Mouse (Mus musculus) adrenal gland, postnatal 4 days (tissue): ENCODE measurements around the gene Sh3pxd2a. TPM values are rescaled to one million over a fixed set of nuclear protein-coding genes. Genes with fewer than 3 reads are reported as not detected.

Source experiments
- DNase-seq, 2 experiments: peaks; one replicate each; pipeline ENCODE4 v3.0.0; 2021 to 2022; ENCODE audit warnings: low spot score in 2 of 2, mixed read lengths in 2 of 2
- total RNA-seq, 2 experiments: library from RNA; stranded (reverse); gene quantifications; 2 replicates each; pipeline ENCODE4 v1.2.3; 2021

The Sh3pxd2a gene
- total RNA-seq, 2 experiments from 2014 or later: 81.7 to 88.7 TPM

DNA sequence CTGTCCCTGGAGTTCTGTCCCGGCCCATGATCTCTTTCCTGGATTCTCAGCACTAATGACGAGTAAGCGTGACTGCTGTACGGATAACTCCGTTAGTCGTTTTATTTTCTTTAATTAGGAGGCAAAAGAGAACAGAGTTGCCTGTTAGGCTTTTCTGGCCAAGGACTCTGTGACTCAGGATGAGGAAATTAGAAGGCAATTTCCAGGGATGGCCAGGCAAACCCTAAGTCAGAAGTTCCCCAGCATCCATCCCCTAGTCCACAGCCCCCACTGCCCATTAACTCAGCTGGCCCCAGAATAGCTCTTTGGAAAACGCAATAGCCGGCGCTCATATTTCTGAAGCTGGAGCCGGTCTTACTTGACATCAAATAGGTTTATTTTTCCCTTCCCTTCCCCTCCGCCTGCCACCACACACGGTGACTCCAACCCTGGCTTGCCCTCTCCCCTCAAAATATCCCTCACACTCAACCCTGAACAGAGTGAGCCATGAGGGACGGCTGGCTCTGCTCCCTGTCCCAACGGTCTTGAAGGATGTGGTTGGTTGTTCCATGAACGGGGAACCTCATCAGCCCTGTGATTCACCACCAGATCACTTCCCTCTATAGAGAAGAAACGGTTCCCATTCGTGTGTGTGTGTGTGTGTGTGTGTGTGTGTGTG is 5.6 kb downstream of the Sh3pxd2a start:
- DNase-seq: no peak

DNA sequence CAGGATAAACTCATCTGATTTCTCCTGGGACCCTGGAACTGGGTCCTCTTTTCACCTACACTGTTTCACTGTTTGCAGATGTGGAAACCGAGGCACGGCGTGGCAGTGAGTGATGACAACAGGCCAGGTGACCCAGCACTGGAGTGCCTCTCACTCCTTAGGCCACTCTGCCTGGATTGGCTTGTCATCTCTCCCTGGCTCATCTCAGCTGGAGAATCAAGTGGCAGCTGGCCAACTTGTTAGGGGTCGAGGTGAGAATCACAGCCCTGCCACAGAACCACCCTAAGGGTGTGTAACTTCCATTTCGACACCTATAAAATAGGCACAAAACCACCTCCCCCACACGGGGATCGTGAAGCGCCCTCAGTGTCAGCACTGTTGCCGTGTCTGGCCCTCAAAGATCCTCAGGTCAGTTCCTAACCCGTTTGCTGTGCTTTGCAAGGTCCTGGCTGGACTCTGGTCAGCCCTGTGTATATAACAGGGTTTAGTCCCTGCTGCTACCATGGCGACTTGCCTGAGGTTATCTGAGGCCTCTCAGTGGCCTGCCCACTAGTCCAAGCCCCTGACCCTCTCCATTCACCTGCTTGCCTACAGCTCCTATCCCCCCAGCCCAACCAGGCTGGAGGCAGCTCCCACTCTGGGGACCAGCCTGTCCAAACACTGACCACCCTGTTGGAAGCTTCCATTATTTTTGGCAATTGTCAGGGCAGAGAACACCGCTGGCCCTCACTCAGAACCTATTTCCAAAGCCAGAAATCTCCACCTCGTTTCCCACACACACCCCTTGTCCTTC is 6.3 kb downstream of the Sh3pxd2a start:
- no peak for DNase-seq

DNA sequence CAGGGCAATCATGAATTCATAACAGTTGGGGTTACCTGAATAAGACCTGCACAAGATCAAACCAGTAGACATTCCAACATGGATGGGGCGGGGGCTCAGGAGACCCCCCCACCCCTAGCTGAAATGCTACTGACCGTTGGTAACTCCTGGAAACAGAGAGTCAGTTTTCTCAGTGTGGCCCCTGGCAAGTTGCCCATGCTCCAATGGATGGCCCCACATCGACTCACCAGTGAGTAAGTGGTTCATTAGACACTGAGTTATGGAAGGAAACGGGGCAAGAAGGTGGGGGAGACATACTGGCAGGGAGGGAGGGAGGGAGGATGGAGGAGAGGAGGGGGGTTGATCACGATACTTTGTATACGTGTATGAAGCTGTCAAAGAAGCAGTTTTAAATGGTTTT is 8.2 kb downstream of the Sh3pxd2a start:
- no peak for DNase-seq

DNA sequence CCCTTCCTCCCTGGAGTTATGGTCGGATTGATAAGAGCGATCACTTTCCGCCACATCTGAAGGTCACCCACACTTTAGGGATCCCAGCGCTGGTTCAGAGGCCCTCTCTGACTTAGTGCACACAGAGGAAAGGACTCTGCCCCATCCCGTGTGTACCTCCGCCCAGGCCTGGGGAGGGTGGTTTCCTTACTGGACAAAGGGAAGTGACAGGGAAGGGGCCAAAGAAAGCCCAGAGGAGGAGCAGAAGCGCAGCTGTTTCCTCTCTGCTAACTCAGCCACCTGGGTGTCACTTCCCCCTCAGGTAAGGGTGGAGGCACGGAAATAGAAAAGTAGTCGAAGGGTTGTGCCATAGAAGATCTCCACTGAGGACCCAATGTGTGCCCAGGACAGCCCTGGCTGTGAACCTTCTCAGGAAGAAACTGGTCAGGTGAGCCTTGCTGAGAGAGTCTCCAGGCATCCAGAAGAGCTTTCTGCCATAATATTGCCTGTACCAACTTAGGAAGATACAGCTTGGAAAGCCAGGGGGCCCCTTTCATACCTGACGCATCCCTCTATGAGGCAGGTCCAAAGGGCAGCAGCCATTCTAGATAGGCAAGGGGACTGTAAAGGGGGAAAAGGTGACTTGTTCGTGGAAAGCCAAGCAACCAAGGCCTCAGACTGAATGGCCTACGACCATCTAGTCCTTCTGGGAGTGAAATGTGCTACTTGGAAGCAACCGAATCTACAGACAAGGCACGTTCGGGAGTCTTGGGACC is 9.0 kb downstream of the Sh3pxd2a start:
- no peak for DNase-seq

DNA sequence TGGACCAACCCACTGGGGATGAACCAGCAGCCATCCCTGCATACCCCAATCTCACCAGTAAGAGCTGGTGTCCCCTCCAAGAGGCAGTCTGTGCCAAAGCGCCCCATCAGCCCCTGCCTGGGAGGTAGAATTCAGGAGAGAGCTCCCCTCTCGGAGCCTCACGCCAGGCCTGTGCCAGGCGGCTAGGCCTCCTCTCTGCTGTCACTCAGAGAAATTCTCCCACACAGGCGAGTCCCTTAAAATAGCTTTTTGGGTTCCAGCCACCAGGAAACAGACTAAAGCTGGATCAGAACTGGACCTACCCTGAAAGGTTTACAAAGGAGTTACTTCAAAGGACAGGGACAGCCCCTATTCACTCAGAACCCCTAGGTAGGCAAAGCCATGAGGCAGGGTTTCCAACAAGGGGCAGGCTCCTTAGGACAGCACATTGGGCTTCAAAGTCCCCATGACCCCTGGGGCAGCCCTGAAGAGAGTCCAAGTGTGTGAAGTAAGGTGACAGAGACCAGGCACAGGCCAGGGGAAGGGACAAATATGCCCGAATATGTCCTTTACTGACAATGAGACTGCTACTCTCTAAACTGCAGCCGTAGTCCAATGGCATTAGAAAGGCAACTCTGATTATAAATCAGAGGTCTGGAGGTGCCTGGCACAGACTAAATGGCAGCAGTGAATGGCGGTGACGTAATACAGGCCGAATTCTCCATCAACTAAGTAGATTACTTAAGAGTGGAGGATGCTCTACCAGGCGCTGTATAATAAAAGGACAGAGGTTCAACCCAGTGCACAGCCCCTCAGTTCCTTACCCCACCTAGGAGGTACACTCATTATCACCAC is 9.8 kb downstream of the Sh3pxd2a start:
- no peak for DNase-seq

DNA sequence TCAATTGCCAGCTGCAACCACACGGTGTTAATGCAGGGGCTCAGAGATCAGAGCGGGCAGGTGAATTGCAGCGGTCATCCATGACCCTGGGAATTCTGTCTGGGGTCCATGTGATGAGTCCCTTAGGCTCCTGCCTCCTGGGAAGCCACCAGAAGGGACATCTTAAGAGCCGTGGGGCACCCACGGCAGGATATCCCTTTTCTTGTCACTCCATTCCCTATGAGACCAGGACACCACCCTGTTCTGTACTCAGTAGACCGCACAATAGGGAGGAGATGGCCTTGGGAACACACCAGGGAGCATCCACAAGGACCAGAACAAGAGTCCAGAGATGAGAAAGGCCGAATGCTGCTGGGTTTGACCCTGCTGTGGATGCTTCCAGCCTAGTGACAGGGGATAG is 10.8 kb downstream of the Sh3pxd2a start:
- DNase-seq: no peak

DNA sequence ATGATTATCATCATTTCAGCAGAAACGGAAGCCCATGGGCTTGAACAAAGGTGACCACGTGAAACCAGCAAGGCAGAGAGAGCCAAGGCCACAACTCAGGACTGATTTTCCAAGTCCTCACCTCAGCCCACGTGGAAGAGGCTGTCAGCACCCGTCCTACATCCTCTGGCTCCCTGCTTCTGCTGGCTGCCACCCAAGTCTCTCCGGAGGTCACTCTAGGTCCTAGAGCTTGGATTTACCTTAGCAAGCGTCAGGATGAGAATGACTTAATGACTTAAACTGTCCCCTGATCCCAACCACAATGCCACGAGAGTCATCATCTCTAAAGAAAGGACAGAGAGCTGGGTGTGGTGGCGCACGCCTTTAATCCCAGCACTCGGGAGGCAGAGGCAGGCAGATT is 11.5 kb downstream of the Sh3pxd2a start:
- no peak for DNase-seq

DNA sequence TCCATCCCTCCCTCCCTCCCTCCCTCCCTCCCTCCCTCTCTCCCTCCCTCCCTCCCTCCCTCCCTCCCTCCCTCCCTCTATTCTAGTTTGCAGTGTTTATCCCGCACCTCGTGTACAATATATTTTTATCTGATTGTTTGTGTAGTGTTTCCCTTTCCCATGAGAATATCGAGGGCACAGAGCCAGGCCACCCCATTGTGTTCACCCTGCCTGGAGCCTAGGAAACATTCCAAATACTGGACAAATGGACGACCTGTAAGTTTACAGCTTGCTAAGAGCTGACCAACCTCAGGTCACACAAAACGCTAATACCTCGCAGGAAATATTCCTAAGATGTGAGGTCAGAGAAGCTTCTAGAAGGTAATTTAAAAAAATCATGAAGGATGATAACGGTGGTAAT is 12.0 kb downstream of the Sh3pxd2a start:
- no peak for DNase-seq

DNA sequence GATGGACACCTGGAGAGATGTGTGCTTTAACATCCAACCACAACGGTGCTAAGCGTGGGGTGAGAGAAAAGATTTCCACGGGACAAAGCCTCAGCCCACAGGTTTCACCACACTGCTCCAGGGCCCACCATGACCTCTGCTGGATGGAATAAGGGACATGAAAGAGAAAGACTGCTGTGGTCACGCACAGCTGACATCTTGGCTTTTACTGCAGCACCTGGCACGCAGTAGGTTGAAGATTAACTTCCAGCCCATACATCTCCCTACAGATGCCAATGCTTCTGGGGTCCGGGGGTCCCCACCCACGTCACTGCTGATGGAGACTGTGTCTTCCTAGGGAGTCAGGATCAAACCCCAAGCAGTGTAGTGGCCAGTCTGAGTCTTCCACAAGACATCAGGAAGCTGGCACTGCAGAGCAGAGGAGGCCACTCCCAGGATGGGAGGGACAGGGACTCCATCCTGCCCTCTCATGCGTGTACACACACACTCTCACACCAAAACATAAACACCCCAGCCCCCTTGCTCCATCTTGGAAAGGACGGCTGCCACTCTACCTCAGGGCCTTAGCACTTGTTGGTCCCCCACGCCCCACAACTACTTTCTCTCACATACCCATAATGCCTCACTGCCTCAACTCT is 12.6 kb downstream of the Sh3pxd2a start:
- no peak for DNase-seq

DNA sequence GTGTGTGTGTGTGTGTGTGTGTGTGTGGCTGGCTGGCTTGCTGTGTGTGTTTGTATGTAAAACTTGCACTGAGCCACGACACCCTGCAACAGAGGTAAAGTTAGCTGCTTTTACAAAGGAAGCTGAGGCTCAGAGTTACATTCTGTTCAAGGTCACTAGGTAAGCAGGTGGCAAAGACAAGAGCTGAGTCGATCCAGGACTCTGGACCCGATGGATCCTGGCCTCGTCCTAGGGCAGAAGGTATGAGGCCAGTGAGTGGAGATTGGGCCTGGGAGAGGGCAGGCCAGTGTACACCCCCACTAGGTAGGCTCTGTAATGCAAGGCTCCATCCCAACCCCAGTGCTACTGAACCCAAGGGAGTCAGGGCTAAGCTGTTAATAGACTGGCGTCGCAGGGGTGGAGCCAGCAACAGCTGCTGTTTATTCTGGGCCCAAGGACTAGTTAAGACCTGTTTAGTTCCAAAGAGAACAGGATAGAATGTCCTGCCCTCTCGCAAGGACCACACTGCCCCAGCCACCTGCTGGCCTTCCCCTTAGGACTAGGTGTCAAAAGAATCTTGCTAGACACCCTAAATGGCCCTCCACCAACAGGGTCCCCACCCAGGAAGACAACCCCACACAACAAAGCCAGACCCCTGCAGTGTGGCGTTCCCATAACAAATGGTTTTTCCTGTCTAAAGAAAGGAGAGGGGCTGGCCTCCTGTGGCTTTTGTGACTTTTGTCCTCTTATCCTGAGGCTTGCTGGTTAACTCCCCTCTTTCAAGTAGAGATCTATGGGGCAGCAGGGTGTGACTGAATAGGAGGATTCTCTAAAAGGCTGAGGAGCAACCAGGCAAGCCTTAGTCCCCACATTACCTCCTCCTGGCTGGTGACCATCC is 13.7 kb downstream of the Sh3pxd2a start:
- no peak for DNase-seq

DNA sequence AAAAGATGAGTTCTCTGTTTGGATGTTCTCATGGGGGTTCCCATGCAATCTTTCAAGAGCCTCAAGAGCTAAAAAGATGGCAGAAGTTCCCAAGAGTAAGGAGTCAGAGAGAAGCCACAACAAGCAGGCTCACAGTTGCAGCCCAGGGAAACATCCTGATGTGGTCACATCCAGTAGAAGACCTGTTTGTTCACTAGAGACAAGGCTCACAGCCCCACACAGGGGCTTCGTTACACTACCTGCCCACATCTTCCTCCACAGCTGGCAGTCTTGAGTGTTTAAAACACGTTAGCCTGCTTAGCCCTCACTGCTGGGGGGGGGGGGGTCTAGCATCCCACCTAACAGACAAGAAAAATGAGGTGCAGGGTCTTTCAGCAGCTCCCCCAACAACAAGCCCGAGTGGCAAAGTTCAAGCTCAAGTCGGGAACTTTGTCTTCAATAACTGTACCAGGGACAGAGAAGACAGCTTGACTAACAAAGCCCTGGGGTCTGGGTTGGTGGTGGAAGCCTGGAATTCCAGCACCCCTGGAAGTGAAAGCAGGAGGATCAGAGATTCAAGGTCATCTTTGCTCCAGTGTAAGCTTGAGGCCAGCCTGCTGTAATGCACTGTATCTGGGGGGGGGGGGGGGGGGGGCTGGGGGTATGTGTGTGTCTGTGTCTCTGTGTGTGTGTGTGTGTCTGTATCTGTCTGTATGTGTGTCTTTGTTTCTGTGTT is 14.5 kb downstream of the Sh3pxd2a start:
- no peak for DNase-seq

DNA sequence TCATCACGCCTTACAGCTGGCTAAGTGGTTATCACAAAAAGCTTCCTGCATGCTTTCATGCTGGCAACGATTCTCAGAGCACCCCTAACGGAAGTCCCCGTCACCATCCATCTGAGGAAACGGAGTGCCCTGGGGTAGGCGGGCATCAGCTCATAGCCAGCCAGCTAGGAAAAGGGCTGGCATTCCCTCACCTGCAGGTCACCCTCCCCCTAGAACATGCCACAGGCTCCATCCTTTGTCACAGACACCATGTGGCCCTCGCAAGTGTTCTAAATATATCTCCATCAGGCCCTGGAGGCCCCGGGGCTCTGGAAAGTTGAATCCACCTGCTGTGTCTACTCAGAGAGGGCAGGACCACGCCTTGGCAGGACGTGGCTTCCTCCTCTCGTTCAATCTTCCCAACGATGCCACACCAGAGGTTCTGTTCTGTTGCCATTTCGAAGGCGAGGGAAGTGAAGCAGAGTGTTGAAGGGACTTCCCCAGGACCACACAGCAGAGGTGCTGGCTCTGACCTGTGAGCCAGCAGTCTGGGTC is 15.5 kb downstream of the Sh3pxd2a start:
- DNase-seq: no peak

DNA sequence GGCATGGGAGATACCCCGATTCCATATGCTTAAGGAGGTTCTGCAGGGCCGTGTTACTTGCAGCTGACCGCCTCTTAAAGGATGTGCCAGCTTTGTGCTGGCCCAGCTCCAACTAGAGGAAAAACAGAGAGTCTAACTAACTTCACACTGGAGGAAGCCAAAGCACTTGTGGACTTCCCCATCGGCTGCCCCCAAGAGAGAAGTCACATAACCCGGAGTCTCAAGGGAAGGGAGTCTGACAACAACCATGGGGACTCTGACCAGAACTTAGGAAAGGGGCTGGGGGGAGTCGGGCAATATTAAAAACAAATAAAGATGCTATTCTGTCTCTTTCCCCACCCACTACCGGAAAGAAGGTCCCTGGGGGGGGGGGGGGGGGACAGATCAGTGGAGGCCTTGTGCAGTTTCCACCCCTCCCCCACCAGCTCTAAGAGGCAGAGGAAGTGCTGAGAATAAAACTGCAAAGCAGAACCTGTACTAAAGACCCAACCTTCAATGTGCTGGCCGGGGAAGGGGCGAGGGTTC is 17.3 kb downstream of the Sh3pxd2a start:
- DNase-seq: no peak

DNA sequence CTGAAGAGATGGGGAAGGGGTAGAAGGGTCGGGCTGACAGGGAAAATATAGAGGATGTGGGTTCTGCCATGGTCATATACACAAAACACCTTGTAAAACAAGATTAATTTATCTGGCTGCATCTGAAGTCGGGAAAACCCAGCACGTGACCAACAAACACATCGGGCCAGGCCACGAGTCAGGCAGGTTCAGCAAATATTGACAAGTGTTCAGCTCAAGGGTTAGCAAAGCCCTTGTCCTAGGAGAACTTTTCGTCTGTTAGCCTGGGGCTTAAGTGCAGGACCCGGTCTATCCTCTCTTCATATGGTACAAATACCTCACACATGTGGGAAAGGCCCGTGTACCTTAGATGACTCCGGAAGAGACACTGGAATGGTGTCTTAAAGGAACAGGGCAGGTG is 18.1 kb downstream of the Sh3pxd2a start:
- DNase-seq: no peak

DNA sequence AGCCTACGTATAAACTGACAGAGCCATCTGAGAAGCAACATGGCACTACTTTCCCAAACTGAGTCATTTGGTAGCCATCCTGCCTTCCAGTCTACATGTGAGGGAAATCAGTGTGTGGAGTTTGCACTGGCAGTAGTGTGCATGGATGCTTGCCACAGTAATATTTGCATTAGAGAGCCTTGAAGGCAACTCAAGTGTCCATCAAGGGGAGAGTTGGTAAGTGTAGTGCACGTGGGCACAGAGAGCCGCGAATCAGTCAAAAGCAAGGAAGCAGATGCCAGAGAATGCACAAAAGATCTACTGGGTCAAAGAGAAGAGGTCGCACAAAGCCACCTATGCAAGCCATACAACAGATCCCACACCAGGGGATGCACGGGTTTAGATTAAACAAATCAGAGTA is 18.5 kb downstream of the Sh3pxd2a start:
- no peak for DNase-seq

DNA sequence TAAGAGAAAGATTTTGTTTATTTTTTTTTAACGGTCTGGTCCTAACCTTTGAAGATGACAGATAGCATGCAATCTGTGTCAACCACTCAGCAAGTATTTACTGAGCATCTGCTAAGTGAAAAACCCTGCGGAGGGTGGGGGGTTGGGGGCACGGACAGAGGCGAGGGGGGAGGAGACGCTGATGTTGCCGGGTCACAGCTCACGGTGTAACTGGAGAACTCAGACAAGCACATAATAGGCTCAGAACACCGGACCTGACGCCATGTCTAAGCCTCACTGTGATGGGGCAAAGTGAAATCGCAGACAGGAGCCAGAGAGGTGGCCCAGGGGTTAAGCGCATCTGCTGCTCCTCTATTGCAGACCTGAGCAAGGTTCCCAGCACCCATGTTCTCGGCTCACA is 19.7 kb downstream of the Sh3pxd2a start:
- DNase-seq: no peak

DNA sequence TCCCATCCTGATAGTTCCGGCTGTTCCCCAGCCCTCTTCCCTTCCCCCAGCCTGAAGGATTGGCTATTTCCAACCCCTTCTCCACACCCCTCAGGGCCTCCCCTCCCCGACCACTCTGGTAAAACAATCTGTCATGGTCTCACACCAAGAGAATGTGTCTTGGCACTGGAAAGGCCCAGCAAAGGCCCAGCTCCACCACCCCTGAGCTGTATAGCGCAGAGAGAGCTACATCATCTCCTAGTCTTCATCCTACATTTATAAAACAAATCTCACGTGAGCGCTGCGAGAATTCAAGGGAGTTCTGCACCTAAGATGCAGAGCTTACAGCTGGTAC is 21.9 kb downstream of the Sh3pxd2a start:
- no peak for DNase-seq

DNA sequence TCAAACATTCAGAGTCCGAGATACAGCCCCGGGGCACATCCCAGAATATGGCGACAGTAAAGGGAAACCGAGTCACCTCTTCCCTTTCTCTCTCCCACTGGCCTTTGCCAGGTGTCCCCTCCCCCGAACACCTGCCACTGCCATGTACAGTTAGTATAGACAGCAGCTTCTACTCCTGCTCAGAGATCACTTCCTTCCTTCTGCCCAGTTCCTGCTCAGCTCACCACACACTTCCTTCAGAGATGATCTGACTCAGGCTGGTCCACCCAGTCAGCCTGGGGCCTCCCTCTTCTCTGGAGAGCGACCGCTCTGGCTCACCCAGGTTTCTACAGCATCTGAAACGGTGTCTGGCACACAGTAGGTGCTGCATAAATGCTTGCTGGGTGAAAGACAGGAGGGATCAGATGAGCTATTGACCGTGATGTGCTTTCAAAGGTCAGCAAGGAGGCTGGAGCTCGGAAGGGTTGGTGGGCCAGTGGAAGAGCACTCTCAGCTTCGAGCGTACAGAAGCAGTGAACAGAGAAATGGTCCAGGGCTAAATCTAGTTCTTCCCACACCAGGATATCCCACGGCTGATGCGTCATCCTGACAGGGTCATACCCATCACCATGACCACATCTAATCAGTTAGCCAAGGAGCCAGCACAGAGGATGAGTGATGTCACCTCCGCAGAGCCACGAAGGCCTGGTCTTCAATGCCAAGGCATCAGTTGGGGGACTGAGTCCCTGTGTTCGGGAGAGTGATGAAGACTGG is 22.5 kb downstream of the Sh3pxd2a start:
- no peak for DNase-seq
